Mouse (Mus musculus): ENCODE results near the gene Zfp362.

Zfp362 gene

DNA sequence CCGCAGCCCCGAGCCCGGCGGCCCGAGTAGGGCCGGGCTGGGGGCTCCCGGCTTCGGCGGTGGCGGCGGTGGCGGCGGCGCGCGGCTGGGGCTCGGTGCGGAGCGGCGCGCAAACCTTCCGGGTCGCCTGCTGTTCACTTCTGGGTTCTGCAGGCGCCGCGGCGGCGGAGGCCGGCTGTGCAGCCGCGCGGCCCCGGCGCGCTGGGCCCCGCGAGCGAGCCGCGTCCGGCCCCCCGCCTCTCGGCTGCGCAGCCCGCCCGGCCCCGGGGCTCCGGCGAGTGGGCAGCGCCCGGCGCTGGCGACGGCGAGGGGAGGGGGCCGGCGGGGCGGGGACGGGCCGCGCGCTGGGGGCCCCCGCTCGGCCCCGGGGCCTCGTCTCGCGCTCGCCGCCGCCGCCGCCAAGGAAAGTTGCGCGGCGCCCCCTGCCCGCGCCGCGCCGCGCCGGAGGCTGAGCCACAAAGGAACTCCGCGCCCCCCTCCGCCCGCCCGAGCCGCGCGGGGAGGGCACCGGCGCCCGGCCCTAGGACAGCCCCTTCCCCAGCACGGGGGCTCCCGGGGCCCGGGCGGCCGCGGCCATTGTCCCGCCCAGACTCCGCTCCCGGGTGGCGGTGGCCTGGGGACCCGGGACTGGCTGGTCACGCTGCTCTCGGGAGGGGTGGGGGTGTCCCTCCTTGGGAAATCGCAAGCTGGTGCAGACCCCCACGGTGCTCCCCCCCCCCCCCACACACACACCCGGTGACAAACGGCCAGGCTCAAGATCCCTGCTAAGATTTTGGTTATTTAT is at the start of gene Zfp362:
Zfp362 (minus strand) TSS at position 3 of the 784 bp plus-strand sequence.
- in situ Hi-C loops (cut with MboI; ENCODE audit: unreplicated experiment in 2 of 2): no loop called here

DNA sequence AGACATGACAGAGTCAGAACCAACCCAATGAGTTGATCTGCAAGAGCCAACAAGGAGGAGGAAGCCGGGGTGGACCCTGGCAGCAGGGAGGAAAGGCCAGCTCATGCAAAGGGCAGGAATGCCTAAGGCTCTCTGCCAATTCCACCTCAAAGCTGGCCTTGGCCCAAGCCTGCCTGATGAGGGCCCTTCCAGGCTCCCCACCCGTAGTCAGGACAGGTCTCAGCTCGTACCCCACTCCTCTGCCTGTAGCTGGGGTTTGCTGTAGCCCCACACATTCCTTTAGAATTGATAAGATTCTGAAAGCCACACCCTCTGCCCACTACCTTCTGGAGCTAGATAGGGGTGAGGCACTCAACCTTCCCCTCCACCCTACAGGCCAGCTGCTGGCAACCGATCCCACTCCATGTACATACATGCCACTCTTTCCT is 49.8 kb upstream of the Zfp362 start:
- in situ Hi-C loops (cut with MboI; ENCODE audit: unreplicated experiment in 2 of 2): loop anchor here (5.0 to 25.0 kb wide), 3 partner anchors 143 to 1493 kb away; partner anchors contain the start of genes Gjb4 (in 1 of the 2) and Gjb5 (in 1 of the 2)

DNA sequence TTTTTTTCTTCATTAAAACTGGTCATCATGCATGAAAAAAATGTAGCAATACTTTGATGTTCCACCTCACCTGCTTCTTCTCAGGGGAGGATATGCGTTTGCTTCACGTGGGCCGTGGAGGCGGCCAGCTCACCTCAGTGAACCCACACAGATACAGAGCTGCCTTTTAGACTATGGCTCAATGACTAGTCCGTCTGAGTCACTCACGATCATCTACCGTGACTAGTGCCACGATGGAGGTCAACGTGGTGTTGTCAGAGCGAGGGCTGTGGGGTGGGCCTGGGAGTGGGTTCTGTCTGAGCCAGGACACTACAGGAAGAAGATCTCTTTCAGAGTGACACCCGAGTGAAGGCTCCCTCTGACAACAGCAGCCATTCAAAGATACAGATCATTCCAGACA is 47.3 kb upstream of the Zfp362 start:
- in situ Hi-C loops (cut with MboI; ENCODE audit: unreplicated experiment in 2 of 2): loop anchor here in 1 of 2 experiments (25.0 kb wide), 2 partner anchors 1316 to 1491 kb away; partner anchors contain the start of genes Gjb4 and Gjb5

DNA sequence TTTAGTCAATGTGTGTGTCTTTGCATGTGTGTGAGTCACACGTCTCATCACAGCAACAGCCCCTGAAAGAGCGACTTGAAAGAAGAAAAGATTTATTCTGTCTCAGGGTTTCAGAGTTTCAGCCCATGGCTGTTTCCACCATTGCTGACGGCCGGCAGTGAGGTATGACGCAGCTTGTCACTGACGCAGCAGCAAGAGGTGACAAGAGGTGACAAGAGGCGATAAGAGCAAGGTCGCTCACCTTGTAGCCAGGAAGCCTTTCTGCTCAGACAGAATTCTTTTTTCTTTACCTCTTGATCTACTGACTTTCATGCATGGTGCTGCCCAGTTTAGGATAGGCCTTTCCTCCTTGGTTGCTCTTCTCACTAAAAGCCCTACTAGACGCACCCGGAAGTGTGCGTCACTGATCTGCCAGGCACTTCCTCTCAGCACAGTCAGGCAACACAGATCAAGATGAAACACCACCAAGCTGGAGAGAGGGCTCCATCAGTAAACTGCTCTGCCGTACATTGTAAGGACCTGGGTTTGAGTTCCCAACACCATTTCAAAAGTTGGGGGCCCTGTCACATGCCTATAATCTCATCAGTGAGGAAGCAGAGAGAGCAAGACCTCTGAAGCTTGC is 46.5 kb upstream of the Zfp362 start:
- in situ Hi-C loops (cut with MboI; ENCODE audit: unreplicated experiment in 2 of 2): loop anchor here in 1 of 2 experiments (25.0 kb wide), 2 partner anchors 1315 to 1490 kb away; partner anchors contain the start of genes Gjb4 and Gjb5

DNA sequence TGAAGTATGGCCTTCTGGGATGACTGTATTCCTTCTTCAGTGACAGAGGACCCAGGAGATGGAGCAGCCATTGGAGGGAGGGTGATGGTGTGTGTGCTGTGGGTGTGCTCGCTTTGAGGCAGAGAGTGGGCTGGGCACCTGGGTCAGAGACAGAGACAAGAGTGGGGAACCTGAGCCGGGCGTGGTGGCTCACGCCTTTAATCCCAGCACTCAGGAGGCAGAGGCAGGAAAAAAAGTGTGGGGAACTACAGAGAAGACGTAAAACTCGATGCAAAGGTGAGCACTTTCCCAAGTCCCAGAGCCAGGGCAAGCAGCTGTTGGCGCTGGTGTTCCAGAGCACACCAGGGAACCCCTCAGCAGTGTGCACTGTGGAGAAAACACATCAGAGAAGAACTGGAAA is 43.8 kb upstream of the Zfp362 start:
- in situ Hi-C loops (cut with MboI; ENCODE audit: unreplicated experiment in 2 of 2): loop anchor here in 1 of 2 experiments (25.0 kb wide), 2 partner anchors 1312 to 1487 kb away; partner anchors contain the start of genes Gjb4 and Gjb5

DNA sequence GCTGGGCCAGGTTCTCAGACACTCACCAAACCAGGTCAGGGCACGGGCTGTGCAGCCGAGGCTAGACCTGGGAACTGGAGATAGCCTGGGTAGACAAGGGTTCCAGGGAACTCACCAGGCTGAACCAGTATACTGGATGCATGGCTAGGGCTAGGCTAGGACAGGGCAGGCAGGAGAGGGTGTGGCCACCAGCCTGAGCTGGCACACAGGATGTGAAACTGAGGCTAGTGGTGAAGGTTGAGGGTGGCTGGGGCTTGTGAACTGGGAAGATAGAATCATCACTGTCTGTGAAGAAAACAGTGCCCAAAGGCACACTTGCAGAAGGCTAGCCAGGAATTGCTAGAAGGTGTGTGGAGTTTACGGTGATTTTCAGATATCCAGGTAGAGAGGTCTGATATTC is 43.1 kb upstream of the Zfp362 start:
- in situ Hi-C loops (cut with MboI; ENCODE audit: unreplicated experiment in 2 of 2): no loop called here

DNA sequence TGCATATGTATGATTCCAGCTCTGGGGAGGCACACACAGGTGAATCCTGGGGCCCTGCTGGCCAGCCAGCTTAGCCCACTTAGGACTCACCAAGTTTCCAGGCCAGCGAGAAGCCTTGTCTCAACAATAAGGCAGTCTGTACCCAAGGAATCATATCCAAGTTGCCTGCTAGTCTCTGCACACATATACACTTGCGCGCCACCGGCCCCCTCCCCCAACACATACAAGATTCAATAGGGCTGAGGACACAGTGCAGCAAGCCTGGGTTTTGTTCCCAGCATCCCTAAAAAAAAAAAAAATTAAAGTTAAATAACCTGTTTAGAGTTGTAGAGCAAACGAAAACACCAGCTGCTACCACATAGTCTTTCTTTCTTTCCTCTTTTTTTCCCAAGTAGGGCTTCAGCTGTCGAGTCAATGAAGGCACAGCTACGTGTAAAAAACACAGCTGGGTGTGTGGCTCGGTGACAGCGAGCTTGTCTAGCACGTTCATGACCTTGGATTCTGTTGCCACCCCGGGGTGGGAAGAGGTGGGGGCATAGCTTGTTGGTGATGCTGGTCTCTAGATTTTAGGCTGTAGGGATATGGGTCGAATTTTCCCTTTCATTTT is 39.6 kb upstream of the Zfp362 start:
- in situ Hi-C loops (cut with MboI; ENCODE audit: unreplicated experiment in 2 of 2): no loop called here

DNA sequence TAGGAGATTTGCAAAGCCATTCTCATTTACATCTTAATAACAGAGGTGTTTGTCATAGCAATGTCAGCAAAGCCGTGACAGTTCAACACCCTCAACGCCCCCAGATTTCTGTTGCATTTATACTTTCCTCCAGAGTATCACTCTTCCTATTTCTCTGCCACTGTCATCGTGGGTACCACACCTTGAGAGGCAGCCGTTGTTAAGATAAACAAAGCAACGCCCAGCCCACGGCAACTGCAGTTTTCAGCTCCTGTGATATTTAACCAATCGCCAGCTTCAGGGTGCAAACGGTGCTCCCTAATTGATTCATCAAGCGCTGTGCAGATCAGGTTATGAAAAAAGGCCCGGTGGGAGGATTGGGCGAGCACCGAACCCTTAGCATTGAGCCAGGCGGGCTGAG is 38.7 kb upstream of the Zfp362 start:
- in situ Hi-C loops (cut with MboI; ENCODE audit: unreplicated experiment in 2 of 2): no loop called here

DNA sequence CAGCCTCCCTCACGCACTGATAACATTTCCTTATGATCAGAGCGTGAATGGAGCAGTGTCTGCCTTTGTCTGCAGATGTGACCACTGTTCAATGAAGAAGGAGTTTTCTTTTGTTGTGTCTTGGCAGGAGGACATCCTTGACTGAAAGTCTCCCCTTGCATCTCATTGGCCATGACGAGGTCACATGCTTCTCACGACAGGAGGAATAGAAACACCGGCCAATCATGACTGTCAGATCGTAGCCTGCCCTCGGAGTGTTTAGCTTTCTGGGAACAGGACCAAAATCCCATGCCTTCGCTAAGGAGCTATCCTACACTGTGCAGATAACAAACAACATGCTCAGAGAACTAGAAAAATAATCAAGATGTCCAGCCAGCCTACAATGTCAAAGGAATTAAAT is 35.4 kb upstream of the Zfp362 start:
- in situ Hi-C loops (cut with MboI; ENCODE audit: unreplicated experiment in 2 of 2): no loop called here

DNA sequence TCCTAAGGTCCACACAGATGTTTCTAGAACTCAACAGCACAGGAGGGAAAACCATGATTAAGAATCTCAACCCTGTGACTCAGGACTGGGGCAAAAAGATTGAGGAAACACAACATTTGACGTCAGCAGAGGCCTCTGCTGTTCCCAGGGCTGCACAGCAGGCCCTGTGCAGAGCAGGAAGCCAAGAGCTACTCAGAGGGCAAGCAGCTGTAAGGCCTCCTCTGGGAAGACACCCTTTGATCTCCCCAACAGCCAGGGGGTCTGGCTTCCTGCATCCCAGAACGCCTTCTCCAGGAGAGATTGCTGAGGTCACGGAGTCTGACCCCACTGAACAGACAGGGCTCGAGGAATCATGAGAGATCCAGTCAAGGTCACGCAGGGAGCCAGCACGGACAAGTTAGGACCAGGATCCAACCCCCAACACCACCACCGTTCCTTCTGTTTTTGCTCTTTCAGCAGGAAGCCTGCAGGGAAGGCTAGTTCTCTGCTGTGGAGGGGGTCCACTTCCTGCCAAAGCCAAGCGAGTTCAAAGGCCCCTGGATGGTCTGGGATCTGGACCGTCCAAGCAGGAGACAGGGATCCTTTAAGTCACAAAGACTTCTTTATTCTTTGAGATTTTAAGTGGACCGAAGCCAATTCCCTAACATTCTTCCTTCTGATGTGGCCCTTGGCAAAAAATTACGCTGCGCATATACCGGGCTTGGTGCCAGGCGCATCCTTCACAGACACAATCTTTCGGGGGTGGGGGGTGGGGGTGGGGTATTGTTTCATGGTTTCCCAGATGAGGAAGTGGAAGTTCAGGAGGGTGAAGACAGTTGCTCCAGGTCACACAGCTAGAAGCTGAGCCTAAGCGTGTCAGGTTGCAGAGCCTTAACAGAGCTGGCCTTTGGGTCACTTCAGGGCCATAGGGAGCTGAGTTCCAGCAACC is 34.2 kb upstream of the Zfp362 start:
- in situ Hi-C loops (cut with MboI; ENCODE audit: unreplicated experiment in 2 of 2): no loop called here

DNA sequence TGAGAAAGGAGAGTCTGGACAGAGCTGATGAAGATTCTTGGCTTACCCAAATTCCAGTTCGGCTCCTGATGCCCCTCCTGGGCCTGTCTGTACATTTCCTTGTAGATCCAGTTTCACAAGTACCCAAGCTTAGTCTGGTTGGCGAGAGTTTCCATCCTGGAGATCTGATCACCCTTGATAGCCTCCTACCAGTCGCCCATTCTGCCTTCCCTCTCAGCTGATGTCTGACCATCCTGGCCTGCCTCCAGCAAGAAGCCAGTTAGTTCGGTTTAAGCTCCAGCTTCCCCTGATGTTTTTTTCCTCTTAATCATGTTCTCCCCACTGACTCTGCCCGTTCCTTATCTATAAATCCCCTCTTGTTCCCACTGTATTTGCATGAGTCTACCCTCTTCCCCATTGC is 32.4 kb upstream of the Zfp362 start:
- in situ Hi-C loops (cut with MboI; ENCODE audit: unreplicated experiment in 2 of 2): no loop called here

DNA sequence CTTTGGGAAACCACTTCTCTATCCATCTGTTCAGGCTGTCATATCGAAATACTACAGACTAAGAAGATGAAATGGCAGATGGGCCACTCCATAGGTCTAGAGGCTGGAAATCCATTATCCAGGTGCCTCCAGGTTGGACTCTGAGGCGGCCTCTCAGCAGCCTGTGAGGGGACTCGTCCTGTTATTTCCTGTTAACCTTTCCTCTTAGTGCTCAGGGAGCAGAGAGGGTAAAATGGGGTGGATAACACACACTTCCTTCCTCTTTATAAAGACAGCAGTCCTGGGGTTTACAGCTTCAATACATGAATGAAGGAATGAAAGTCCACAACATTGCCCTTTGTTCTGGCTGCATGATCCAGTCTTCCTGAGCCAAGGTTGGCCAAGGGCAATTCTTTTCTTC is 18.3 kb upstream of the Zfp362 start:
- in situ Hi-C loops (cut with MboI; ENCODE audit: unreplicated experiment in 2 of 2): no loop called here

DNA sequence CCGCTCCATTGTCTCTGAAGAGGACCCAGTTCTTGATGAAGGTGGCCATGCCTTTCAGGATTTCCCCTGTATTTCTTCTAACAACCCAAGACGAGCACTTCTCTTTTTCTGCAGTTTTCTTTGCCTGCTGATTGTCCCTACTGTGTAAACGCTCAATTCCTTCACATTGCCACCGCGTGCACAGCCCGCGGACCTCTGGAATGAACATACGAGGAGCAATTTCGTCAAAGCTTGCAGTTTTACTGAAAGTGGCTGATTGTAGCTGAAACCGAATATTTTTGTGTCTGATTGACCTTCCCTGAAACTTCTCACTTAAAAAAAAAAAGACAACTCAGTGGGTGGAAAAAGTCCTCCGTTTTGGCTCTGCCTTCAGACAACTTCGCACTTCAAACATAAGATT is 14.7 kb upstream of the Zfp362 start:
- in situ Hi-C loops (cut with MboI; ENCODE audit: unreplicated experiment in 2 of 2): no loop called here

DNA sequence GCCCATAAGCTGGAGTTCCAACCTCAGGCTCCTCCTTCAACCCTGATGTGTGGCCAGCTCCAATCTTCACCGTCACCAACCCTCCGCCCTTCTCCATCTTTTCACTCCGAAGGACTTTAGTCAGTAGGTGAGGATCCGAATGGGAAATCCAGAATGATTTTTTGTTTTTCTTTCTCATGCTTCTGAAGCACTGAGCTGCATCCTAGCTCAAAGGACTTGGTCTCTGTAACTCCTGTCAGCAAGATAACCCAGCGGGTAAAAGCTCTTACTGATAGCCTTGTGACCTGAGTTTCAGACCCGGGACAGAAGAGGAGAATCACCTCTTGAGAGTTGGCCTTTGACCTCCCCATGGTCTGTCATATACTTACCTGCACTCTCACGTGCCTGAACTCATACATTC is 11.2 kb upstream of the Zfp362 start:
- in situ Hi-C loops (cut with MboI; ENCODE audit: unreplicated experiment in 2 of 2): no loop called here

DNA sequence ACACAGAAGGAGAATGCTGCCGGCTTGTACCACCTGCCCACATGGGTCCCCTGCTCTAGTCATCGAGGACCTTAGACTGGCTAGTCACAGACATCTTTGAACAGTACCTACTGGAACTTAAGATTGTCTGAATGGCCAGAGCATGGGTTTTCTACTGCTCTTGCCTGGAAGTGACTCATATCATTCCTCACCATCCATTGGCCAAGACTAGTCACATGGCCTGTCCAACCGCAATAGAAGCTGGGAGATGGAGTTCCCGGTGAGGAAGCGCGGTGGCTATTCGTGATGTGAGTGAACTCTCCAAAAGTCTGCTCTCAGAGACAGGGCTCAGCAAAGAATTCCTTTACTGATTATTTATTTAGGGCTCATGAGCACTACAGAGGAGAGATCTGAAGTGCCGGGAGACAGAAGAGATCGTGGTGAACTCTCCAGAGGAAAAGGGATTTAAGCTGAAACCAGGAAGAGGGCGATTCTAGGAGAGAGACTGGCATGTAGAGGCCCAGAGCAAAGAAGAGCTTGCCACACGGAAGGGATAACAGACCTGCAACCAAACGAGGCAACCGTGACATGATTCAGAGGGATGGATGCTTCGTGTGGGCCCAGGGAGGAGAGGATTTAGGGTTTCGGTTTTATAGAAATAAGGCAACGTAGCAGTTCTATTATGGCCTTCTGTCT is 5.7 kb upstream of the Zfp362 start:
- in situ Hi-C loops (cut with MboI; ENCODE audit: unreplicated experiment in 2 of 2): no loop called here

DNA sequence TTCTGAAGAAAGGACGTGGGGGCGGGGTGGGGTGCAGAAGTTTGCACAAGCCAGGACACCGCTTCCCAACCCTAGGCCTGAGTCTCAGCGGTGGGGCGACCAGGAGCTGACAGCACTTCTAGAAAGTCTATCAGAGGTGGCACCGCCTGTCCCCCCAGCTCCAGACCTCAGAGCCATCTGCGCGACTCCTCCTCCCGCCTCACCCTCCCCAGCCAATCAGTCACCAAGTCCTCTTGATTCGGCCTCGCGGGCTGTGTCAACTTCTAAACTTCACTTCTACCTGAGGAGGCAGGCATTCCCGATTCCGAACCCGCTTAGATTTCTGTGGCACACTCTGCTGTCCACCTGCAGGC is 958 bp upstream of the Zfp362 start:
- in situ Hi-C loops (cut with MboI; ENCODE audit: unreplicated experiment in 2 of 2): no loop called here

DNA sequence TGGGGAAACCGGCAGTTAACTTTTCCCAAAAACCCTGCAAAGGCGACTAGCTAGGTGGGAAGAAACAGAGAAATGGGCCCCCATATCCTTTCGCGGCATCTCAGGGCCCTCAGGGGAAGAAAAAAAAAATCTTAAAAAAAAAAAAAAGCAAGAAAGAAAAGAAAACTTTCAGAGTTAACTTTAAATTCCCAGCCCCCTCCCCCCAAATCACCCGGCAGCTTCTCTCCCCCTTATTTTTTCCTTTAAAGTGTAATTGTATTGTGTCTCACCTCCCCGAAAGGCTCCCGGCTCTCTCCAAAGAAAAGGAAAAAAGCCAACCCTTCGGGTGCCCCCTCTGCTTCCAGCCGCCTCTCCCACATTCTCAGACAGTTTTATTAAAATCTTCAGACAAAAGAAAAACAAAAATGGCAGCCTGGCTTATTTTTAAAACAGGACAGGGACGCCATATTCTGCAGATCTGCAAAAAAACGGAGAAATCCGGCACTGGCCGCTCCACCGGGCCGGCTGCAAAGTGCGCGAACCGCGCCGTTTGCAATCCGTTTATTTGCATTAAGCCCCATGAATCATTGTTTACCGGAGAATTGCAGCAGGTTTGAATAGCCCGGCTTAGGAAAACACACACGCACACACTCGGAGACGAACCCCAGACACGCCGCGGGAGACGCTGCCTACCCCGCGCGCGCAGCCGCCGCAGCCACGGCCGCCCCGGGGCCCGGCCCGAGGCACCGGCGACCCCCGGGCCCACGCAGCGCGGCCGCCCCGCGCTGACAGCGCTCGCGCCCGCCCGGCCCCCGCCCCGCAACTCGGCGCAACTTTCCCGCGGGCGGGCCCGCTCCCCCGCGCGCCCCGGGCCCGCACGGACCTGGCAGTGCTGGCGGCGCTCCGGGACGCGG is 449 bp downstream of the Zfp362 start:
- in situ Hi-C loops (cut with MboI; ENCODE audit: unreplicated experiment in 2 of 2): no loop called here

DNA sequence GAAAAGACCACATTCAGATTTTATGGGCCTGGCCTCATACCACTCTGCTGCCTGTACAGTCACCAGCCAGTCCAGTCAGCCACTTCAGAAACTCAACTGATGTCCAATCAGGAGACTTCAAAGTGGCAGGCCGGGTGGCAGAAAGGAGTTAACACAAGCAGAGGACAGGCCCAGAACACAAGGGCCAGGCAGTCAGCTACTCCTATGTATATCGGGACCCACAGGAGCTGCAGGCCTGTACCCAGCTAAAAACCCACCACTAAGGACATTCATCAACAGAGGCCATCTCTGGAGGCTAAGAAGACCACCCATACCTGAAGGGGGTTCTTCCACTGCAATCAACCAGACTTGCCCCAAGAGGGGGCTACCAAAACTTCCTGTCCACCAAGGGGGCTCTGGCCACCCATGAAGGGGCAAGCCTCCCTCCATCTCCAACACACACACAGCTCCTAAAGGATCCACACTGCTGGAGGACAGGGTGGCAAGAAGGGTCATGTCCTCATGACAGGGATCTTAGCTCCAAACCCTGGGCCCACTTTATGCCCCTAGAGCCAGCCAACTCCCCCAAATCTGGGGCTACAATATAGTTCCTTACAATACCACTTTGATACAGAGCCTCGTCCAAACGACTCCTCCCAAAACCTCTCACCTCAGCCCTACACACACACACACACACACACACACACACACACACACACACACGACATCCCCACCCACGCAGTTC is 1.3 kb downstream of the Zfp362 start:
- in situ Hi-C loops (cut with MboI; ENCODE audit: unreplicated experiment in 2 of 2): no loop called here
